Mouse (Mus musculus): ENCODE results near the gene Zfp42. TPM values are rescaled to one million over a fixed set of nuclear protein-coding genes. Genes with fewer than 3 reads are reported as not detected.

The Zfp42 gene
- polyA plus RNA-seq (2015; fragmentation: Nextera tagmentation; extraction: Ambion mirVana) = not detected in 2 replicates

GRCm38 (mm10) chr8:43306896-43307295 is at the start of gene Zfp42:
Gene Zfp42, minus strand, starts transcription at chr8:43306980.

Other genes with a start within 250 kb of the Zfp42 start
- gene Triml1, start 165.5 kb downstream of the Zfp42 start, polyA plus RNA-seq (2015; fragmentation: Nextera tagmentation; extraction: Ambion mirVana) = 0.15 TPM in 1 of 2 replicates, not detected in the other
- gene Triml2, start 126.4 kb downstream of the Zfp42 start, polyA plus RNA-seq (2015; fragmentation: Nextera tagmentation; extraction: Ambion mirVana) = not detected in 2 replicates
- gene Adam26b, start 221.1 kb upstream of the Zfp42 start, polyA plus RNA-seq (2015; fragmentation: Nextera tagmentation; extraction: Ambion mirVana) = not detected in 2 replicates